ENCODE assay signal across 19 mouse cellular contexts in the genomic region with DNA sequence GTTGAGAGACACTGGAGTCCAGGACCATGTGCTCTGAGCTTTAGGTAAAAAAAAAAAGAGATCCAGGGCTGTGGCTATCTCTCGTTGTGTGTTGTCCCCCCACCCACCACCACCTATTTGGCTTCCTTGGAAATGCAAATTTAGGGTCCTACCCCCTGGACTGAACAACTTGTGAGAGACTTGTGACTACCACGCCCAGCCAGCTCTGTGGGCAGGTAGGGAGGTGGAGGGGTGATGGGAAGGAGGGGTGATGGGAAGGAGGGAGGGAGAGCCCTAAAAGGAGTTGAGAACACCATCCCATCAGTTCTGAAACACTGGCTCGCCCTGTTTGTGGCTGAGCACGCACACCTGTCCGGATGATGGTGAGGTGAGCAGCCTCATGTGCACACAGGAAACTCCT.
"Had no signal": no experiment of that assay in that cellular context is flagged by ENCODE, and none has a peak within 500 bp of the region (broad histone marks: within the 10 kb centered on the region; RNA-seq: fewer than 3 reads in every experiment).

No protein-coding gene starts in this region.

- H3K36me3 ChIP-seq: liver, embryonic 15.5 days; lung, embryonic 15.5 days; midbrain, embryonic 13.5 days; midbrain, embryonic 15.5 days; neural tube, embryonic 12.5 days had no signal

- H3K27me3 ChIP-seq: liver, embryonic 15.5 days; lung, embryonic 15.5 days; midbrain, embryonic 13.5 days; midbrain, embryonic 15.5 days had no signal

- ATAC-seq: liver, postnatal 0 days; lung, postnatal 0 days; midbrain, embryonic 13.5 days; midbrain, embryonic 15.5 days had no signal

- H3K9me3 ChIP-seq: liver, embryonic 15.5 days; lung, embryonic 15.5 days; midbrain, embryonic 13.5 days; midbrain, embryonic 15.5 days; neural tube, embryonic 12.5 days had no signal

- H3K4me3 ChIP-seq: liver, embryonic 15.5 days; lung, embryonic 15.5 days; midbrain, embryonic 13.5 days; midbrain, embryonic 15.5 days; neural tube, embryonic 12.5 days had no signal

- H3K9ac ChIP-seq: liver, embryonic 15.5 days; liver, postnatal 0 days; lung, embryonic 15.5 days; midbrain, embryonic 13.5 days; midbrain, embryonic 15.5 days; neural tube, embryonic 12.5 days had no signal

- DNase-seq: liver, postnatal 0 days; lung, adult 2 months; lung, postnatal 14 days; lung, postnatal 36 days; retina, postnatal 1 day; right cerebral cortex, adult 18-20 months; right cerebral cortex, postnatal 25 days; right cerebral cortex, postnatal 4 days; spleen, adult 18-20 months; thymus, adult 18-20 months; thymus, postnatal 25 days; thymus, postnatal 4 days had no signal

- H3K27ac ChIP-seq: liver, embryonic 15.5 days; lung, embryonic 15.5 days; macrophage; midbrain, embryonic 13.5 days; midbrain, embryonic 15.5 days; neural tube, embryonic 12.5 days had no signal

- H3K4me1 ChIP-seq: liver, embryonic 15.5 days; midbrain, embryonic 13.5 days; midbrain, embryonic 15.5 days had no signal
